Mouse (Mus musculus): ENCODE results near the gene Cfap97.
"Not testable (repeated sequence)": the region's sequence is repeated elsewhere in the genome, so short reads cannot be mapped to it uniquely, and the experiment has no call there.

The Cfap97 gene

GRCm38 (mm10) chr8:46151202-46152062, at the start of gene Cfap97:
Cfap97 (plus strand) TSS chr8:46151771.
- peak; percentile 58 to 78 for DNase-seq

DNA sequence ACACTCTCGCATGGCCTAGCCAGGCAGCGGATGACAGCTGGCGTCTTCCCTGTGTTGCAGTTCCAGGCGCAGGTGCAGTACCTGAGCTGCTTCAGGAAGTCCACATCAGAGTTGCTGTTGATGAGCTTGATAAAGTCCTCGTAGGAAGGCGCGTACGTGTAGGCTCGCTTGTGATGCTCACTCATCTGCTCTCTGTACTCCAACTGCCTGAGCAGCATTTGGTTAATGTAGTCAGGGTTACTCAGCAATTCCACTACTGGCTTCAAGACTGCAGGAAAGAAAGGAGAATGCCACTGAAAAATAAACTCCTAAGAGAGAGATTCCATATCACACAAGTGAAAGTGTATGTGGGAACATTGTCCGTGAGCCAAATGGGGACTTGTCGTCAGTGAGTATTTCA, 48.1 kb upstream of the Cfap97 start:
- DNase-seq: no peak

DNA sequence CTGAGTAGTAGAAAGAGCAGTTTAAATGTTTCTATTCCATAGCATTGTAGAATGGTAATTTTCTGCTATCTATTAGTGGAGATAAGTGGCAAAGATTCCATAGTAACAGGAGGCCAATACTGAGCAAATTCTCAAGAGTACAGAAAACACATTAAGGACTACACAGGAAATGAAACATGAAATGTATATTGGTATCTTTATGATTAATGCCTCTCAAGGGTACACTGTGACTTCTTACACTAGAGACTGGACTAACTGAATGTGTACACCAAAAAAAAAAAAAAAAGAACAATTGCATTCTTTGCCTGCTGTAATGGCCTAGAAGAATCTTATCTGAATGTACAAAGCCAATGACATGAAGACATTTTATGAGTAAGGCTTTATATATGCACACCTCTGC, 43.9 kb upstream of the Cfap97 start:
- no peak for DNase-seq

DNA sequence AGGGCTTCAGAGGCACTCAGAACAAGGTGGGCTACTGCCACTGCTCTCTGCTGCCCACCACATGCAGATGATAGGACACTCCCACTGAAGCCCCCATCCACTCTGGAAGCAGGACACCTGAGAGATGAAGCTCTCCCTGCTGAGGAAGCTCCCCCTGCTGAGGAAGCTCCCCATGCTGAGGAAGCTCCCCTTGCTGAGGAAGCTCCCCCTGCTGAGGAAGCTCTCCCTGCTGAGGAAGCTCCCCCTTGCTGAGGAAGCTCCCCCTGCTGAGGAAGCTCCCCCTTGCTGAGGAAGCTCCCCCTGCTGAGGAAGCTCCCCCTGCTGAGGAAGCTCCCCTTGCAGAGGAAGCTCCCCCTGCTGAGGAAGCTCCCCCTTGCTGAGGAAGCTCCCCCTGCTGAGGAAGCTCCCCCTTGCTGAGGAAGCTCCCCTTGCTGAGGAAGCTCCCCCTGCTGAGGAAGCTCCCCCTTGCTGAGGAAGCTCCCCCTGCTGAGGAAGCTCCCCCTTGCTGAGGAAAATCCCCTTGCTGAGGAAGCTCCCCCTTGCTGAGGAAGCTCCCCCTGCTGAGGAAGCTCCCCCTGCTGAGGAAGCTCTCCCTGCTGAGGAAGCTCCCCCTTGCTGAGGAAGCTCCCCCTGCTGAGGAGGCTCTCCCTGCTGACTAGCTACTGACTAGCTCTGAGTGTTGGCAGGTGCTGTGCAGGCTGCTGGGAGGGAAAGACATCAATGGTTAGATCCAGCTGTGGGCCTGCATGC, 38.0 kb upstream of the Cfap97 start:
- not testable (repeated sequence) for DNase-seq

GRCm38 (mm10) chr8:46117172-46117571, 34.4 kb upstream of the Cfap97 start:
- DNase-seq: no peak

GRCm38 (mm10) chr8:46119176-46119575, 32.4 kb upstream of the Cfap97 start:
- peak; percentile 20 to 46 for DNase-seq

GRCm38 (mm10) chr8:46122498-46122897, 29.1 kb upstream of the Cfap97 start:
- DNase-seq: no peak

DNA sequence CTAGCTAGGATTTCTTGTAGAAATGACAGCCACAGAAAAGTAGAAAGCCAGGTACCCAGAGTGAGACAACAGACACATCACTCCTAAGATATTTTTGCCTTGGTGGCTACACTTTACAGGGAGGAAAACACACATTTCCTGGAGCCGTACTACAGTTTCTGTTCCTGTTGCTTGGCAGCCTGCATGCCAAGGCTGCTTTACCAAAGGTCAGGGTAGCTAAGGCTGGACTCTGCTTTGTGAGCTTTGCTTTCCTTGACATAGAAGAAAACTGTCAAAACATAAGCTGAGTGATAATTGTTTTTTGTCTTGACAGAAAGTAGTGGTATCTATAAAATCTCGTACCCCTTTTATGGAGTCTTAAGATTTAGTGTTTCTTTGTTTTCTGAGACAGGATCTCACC, 21.1 kb upstream of the Cfap97 start:
- peak; percentile 40 to 69 for DNase-seq

- not testable (repeated sequence) for DNase-seq
These were observed 16.0 kb upstream of the Cfap97 start for GRCm38 (mm10) chr8:46135546-46135945.

DNA sequence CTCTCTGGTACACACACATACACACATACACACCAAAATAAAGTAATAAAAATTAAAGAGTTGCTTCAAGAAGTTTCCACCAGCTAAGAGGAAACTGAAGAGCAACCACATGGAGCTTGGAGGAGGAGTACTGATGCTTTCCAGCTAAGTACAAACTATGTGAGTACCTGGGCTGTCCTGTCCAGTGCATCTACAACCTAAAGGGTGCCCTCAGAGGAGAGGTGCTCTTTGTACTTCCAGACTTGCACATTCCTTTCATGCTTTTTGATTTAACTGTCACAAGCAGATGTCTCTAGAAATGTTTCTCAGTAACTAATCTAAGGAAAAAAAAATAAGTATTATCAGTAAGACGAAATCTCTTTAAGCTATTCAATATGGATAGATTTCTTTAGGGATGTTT, 14.2 kb upstream of the Cfap97 start:
- peak in 1 of 2 experiments; percentile 20 for DNase-seq

GRCm38 (mm10) chr8:46137843-46138596, 13.6 kb upstream of the Cfap97 start:
- DNase-seq: peak in 1 of 2 experiments; percentile 45

DNA sequence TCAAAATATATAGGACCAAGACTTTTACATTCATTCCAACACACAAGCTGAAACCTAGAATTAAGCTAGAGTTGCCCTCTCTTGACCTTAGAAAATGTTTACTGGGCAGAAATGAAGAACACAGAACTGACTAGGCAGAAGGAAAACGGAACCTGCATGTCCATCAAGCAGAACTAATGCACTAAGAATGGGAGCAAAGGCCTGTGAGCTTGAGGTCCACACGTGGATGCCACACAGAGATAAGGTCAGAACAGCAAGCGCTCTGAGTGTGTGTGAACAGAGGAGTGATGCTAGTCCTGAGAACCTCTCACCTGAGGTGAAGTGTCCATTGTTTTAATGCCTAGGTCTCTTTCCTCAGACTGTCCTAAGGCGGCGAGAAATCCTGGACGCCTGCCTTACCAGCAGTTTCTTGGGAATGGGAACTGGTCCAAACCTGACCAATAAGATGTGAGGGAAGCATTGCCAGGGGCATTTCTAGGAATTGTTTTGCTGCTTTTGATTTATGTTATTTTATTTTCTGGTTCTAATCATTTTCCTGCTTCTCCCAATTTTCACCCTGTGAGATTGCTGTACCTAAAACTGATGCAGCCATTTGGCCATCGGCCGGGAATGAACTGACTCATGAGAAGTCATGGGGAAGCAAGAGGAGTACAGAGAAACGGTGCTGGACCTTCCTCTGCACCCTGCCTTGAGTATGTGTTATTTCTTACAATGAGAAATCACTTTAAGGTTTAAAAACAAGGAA, 11.0 kb upstream of the Cfap97 start:
- peak; percentile 32 to 70 for DNase-seq

DNA sequence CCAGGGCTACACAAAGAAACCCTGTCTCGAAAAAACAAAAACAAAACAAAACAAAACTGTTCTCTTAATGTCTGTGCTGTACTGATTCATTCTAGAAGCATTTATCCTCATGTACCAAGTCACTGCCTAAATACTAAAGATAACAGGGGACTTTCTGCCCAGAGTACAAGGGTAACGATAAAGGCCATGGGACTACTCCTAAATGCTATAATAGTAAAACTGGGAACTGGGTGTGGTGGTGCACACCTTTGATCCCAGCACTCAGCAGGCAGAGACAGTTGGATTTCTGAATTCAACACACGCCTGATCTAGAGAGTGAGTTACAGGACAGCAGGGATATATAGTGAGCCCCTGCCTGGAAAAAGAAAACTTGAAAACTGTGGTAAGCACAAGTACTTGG, 9.9 kb upstream of the Cfap97 start:
- DNase-seq: no peak

GRCm38 (mm10) chr8:46142498-46143081, 9.0 kb upstream of the Cfap97 start:
- no peak for DNase-seq

DNA sequence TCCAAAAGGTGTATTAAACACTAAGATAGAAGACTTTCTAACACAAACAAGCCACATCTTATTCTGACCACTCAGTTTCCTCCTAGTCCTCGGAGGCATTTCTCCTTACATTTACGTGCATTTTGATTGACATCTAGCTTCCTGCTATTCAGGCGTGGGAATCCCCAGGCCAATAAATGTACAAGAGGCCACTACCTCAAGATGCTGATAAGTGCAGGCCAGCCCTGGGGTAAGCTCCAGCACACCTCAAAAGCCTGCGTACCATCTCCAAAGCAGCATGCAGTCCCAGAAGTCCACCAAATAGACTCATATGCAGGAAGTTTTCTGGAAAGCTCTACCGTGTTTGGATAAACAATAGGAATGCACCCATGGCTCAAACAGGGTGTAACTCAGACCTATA, 8.1 kb upstream of the Cfap97 start:
- no peak for DNase-seq

DNA sequence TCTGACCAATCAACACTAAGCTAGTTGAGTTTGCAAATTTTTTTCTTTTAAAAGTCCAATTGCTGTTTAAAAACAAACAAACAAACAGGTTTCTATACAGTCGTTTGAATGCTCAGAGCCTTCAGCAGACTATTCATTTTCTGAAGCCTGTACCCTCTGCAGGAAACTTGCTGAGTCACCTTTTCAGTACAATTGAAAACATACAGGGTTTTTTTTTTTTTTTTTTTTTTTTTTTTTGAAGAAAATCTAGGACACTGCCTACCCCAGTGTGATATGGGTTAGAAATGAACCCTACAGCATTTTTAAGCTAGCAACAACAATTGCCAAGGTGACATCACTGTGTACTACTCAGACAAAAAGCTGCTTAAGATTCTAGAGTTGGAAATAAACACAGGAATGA, 7.6 kb upstream of the Cfap97 start:
- no peak for DNase-seq

GRCm38 (mm10) chr8:46146173-46146572, 5.4 kb upstream of the Cfap97 start:
- no peak for DNase-seq

GRCm38 (mm10) chr8:46149306-46149705, 2.3 kb upstream of the Cfap97 start:
- no peak for DNase-seq

GRCm38 (mm10) chr8:46149782-46150181, 1.8 kb upstream of the Cfap97 start:
- DNase-seq: no peak

GRCm38 (mm10) chr8:46152064-46153031, 777 bp downstream of the Cfap97 start, which contains the start of gene Snx25:
Snx25 (minus strand) TSS chr8:46152159.
- DNase-seq: peak; percentile 93 to 95

- no peak for DNase-seq
These were observed 1.5 kb downstream of the Cfap97 start for GRCm38 (mm10) chr8:46153042-46153441.
